8 mouse cellular contexts compared by ENCODE assay signal in genomic region chr1:155416701-155417677, GRCm38 (mm10). TPM values are rescaled to one million over a fixed set of nuclear protein-coding genes. Genes with fewer than 3 reads are reported as not detected.
DNase-seq lines count a peak whose midpoint lies in the region; TF ChIP-seq lines count a peak whose summit lies in the region.

TSS of gene Xpr1 (minus strand) at chr1:155417415.

- no peaks in the 10 kb centered on the region for H3K27me3 ChIP-seq in megakaryocyte, embryonic 14.5 days (replicated peaks)

- peak within 1 kb of the TSS; percentile 90 for H3K27ac ChIP-seq in gastrocnemius, adult 2 months

- TF ChIP-seq CTCF in gastrocnemius, adult 2 months (IDR thresholded peaks at IDR 0.05) = peak; percentile 37

- intact Hi-C loops in gastrocnemius, adult 2 months (cut with DNase I) = loop anchor here (5.0 kb wide), 4 partner anchors 70 to 125 kb away; no protein-coding TSS in a partner anchor

- H3K36me3 ChIP-seq in megakaryocyte, embryonic 14.5 days (replicated peaks; ENCODE audit: low read length) = no peaks in the 10 kb centered on the region

- H3K9me3 ChIP-seq in megakaryocyte, embryonic 14.5 days = no peaks in the 10 kb centered on the region

- peak; percentile 77 for DNase-seq in WW6 (ENCODE audit: low read depth, low spot score)
- peak; percentile 89 to 97 for DNase-seq in cerebellum, postnatal 4 days (ENCODE audit: low spot score in 2 of 2)
- peak; percentile 96 for DNase-seq in gastrocnemius, adult 2 months
- DNase-seq in hindlimb bud, embryonic 11.5 days (ENCODE audit: extremely low spot score, low read depth, low spot score) = peak; percentile 77
- DNase-seq in left cerebral cortex, adult 8-10 months (ENCODE audit: low spot score in 2 of 2) = peak; percentile 88 to 94
- DNase-seq in right cerebral cortex, postnatal 10 days (ENCODE audit: low spot score in 2 of 2) = peak; percentile 96 to 97
- DNase-seq in urinary bladder, postnatal 25 days (ENCODE audit: low spot score) = peak; percentile 95

- H3K4me3 ChIP-seq in gastrocnemius, adult 2 months = peak within 1 kb of the TSS; percentile 99
- peak within 1 kb of the TSS; percentile 100 for H3K4me3 ChIP-seq in megakaryocyte, embryonic 14.5 days (replicated peaks)

- H3K4me1 ChIP-seq in megakaryocyte, embryonic 14.5 days = peaks cover 40% of the 10 kb centered on the region

RNA-seq across cellular contexts. Expression of gene Xpr1, which starts in this region (rescaled TPM):
- total RNA-seq in gastrocnemius, adult 2 months (2021) = 10 to 100 TPM; 39.5 to 62.2 TPM
- total RNA-seq in left cerebral cortex, adult 8-10 months (2022) = 10 to 100 TPM; 86.6 to 97.3 (median 93.7) TPM
- polyA plus RNA-seq in megakaryocyte, embryonic 14.5 days (2012; ENCODE audit: insufficient read depth, low replicate concordance) = 0.65 and 3.4 TPM in 2 replicates

Comparison
In these comparisons a context has a peak if more than half of its experiments do, and no peak if none do; other contexts are left out.
1. Peak in every context shown above with its lines: DNase-seq, H3K4me3 ChIP-seq and H3K27ac ChIP-seq.